Mouse (Mus musculus) thymus, postnatal 14 days (tissue): Measurements from ENCODE around the gene Ptpre.
"Not testable (repeated sequence)": the region's sequence is repeated elsewhere in the genome, so short reads cannot be mapped to it uniquely, and the experiment has no call there.

Experiments used
- DNase-seq: peaks from one replicate; pipeline ENCODE4 v3.0.0; 2021

Ptpre gene

DNA sequence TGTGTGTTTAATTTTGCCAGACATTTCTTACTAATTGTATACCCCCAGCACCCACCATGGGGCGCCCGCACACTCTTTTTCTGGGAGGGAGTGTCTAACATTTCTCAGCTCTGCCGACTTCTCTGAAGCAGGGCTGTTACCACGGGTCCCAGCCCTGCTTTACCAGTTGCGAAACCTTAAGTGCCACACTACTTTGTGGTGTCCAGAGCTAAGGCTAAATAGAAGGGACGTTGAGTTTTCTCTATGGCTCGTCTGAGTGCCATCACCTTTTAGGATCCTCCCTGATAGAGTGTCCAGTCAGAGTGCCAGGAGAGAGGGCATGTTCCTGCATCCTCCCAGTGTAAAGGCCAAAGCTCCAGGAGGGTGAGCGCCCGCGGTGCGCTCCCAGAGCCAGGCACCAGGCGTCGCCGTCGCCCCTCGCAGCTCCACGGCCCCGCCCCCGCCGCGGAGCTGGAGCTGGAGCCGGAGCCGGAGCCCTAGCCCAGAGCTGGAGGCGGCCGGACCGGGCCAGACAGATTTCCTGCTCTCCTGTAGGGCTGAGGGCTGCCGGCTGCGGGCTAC is at the start of gene Ptpre:
Ptpre (plus strand) TSS at position 141 of the 561 bp plus-strand sequence.
- DNase-seq: peak; percentile 81

GRCm38 (mm10) chr7:135488214-135488810 is 49.0 kb upstream of the Ptpre start:
- DNase-seq: peak; percentile 48

- no peak for DNase-seq
These were observed 47.4 kb upstream of the Ptpre start for GRCm38 (mm10) chr7:135489724-135490499.

GRCm38 (mm10) chr7:135490500-135490886 is 46.8 kb upstream of the Ptpre start:
- no peak for DNase-seq

GRCm38 (mm10) chr7:135495303-135495702 is 42.0 kb upstream of the Ptpre start:
- no peak for DNase-seq

GRCm38 (mm10) chr7:135498565-135499186 is 38.6 kb upstream of the Ptpre start:
- no peak for DNase-seq

DNA sequence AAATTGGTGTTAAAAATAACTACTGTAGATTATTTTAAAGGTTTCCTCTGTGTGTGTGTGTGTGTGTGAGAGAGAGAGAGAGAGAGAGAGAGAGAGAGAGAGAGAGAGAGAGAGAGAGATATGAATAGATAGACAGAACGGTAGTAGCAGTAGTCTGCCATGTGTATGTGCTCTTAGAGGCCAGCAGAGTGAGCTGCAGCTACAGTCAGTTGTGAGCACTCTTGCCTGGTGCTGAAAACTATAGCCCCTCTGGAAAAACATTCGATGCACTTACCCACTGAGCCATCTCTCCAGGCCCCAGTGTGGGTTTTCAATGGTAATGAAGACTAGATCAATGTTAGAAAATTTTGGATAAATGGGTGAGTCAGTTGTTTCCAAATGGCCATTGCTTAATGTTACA is 37.9 kb upstream of the Ptpre start:
- no peak for DNase-seq

DNA sequence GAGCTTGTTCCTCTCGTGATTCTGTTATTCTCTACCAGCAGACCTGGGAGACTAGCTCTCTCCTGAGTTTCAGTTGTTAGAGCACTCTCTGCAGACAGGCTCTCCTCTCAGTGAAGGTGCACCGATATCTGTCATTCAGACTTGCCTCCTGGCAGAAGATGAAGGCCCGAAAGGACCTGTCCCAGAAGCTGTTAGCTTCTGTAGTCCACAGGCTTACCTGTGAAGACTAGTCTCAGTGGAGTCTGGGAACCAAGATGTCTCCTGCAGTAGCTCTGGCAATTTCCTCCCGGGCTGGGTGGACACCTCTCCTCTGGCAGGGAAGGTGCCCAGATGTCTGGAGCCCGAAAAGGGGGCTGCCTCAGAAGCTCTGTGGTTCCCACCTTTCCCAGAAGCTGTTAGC is 30.8 kb upstream of the Ptpre start:
- DNase-seq: not testable (repeated sequence)

- no peak for DNase-seq
These were observed 28.7 kb upstream of the Ptpre start for GRCm38 (mm10) chr7:135508602-135509001.

DNA sequence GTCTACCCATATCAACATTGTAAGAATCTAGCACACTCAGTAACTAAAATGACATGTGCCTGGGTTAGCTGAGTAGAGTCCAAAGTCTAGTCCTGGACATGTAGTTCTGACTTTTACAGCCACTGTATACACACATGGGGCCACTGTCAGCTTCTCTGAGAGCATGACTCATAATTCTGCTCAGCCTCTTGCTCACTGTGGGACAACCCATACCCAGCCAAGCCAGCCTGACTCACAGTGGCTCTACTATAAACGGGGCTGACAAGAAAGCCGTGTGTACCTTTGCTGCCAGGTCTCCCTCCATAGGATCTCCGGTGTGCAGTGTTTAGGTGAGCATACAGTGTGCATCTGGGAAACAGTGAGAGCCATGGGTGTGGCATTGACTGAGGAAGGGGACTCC is 28.0 kb upstream of the Ptpre start:
- DNase-seq: no peak

DNA sequence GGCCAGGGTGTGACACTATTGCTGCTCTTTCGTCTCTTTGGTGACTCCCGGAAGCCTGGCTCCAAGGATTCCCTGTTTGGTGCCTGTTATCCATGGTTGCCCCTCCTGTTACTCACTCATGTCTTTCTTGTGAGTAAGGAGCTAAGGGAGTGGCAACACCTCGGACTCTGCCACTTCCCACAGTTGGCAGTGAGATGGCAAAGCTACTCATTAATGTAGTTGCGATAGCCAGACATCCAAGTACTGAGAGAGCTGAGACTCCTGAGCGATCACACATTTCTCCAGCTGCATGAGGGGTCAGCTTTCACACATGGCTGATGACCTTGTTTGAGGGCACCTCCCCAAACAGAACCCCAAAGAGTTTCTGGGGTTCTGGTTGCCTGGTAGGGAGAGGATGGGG is 26.9 kb upstream of the Ptpre start:
- no peak for DNase-seq

- no peak for DNase-seq
These were observed 25.6 kb upstream of the Ptpre start for GRCm38 (mm10) chr7:135511723-135512122.

GRCm38 (mm10) chr7:135517191-135517590 is 20.1 kb upstream of the Ptpre start:
- DNase-seq: peak; percentile 41

- no peak for DNase-seq
These were observed 17.0 kb upstream of the Ptpre start for GRCm38 (mm10) chr7:135520241-135520640.

DNA sequence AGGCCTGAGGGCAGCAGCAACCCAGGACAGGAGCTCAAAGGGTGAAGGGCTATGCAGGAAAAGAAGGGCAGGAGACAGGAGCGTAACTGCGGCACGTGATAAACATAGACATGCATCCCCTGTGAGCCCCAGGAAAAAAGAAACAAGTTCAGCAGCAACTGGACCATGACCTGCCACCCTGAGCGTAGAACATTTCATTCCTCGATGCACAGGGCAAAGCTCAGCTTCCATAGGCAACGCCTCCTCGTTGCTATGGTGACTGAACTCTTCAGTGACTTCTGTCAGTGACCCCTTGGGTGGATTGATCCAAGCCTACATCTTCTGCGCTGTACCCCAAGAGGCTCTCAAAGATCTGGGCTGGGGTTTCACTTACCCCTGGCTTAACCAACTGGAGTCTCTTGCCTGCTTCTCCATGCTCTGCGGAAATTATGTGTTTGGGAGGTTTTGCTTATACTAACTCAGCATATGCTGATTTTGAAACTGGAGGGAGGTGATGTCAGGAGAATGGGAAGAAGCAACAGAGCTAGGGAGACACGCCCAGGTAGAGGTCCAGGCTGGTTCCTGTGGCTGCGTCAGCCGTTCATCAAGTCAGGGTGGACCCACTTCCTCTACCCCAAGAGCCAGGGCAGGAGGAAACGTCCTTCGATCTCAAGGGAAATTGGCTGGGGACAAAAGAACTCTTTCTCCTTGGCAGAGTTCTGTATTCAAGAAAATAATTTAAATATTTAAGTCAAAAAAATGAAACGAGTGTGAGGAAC is 15.3 kb upstream of the Ptpre start:
- peak; percentile 1 for DNase-seq

DNA sequence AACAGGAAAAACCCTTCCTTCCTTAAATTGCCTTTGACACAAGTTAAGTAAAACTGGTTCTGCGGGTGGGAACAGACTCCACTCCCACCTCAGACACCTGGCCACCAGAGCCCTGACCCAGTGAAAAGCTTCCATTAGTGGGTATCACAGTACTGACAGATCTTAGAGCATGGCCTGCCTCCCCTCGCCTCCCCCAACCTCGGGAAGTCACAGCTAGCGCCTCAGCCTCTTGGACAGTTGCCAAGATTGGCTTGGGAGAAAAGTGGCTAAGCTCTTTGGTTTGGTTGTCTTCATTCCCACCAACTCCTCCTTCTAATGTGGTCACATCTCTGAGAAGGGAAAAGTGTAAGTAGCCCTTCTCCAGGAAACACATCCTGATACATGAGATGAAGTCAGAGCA is 13.3 kb upstream of the Ptpre start:
- DNase-seq: no peak

DNA sequence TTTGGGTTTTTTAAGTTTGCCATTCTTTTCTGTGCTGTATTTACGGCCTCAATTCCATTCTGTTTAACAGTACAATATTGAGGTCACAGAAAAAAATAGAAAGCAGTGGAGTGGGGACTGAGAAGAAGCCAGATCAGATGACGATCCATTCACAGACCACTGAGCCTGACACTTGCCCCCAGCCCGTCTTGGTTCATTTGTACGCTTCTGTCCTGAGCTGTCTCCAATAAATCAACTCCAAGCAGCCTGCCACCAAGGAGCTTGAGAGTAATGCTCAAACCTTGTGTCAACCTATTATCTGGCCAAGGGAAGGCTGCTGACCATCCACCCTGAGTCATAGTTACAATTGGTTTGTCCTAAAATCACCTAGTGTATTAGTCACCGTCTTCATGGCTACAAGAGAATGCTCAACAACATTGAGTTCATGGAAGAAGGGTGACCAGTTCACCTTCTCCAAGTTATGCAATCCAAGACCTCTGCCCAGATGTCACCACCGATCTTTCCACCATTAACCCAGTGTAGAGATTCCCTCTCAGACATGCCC is 12.8 kb upstream of the Ptpre start:
- no peak for DNase-seq

- DNase-seq: no peak
These were observed 10.6 kb upstream of the Ptpre start for GRCm38 (mm10) chr7:135526574-135527152.

DNA sequence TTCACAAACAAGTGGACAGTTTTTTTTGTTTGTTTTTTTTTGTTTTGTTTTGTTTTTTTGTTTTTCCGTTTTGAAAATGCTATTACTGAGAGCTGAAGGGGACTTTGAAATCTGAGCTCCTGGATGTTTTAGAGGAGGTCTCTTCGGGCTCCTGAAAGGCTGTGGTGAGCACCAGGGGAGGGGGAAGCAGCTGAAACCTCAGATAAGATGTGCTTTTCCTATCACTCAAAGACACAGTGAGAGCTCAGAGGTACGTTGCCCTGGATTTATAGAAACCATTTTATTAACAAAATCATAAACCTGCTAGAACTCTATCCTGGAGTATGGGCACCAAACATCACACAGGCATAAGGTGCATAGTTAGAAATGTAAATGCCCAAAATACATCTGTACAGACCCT is 10.1 kb upstream of the Ptpre start:
- no peak for DNase-seq

DNA sequence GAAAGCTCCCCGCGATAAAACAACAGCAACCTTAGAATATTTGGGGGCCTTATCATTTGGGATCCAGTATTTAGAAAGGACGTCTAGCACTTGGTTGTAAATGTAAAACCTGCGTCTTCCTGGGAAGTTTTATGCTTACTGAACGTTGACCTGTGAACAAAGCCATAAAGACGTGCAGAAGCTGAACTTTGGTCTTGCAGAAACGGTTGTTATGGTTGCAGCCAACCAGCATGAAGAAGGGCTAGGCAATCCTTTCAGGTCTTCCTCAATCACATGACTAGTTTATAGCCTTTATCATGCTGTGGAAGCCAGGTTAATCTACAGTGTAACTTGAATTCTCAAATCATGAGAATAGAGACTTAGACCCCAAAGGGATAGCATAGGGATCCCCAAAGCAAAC is 8.8 kb upstream of the Ptpre start, which contains the start of gene Clrn3:
Clrn3 (minus strand) TSS at position 140 of the 400 bp plus-strand sequence.
- DNase-seq: no peak

DNA sequence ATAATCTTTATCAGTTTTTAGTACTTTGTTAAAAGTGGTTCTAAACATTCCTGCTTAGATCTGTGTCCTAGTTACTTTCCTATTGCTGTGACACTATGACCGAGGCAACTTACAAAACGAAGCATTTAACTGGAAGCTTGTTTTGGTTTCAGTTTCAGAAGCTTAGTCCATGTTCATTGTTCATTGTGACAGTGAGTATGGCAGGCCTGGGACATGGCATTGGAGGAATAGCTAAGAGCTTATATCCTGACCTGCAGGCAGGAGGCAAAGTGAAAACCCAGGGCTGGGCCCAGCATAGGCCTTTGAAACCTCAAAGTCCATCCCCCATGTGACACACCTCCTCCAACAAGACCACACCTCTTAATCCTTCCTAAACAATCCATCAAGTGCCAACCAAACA is 8.2 kb upstream of the Ptpre start:
- no peak for DNase-seq

GRCm38 (mm10) chr7:135534548-135535189 is 2.6 kb upstream of the Ptpre start:
- no peak for DNase-seq
